Mouse (Mus musculus): ENCODE data around the gene Hsd17b7.

- TF ChIP-seq CTCF (IDR thresholded peaks at IDR 0.05; ENCODE audit: control insufficient read depth, insufficient read depth, insufficient read length) (no peak), MAX (IDR thresholded peaks at IDR 0.05) (no peak), MYOD1 (IDR thresholded peaks at IDR 0.05; ENCODE audit: control insufficient read depth, insufficient read length, low read depth) (no peak), CEBPB (IDR thresholded peaks at IDR 0.05; ENCODE audit: low read depth) (no peak), USF1 (IDR thresholded peaks at IDR 0.05; ENCODE audit: low read depth) (no peak), FOSL1 (IDR thresholded peaks at IDR 0.05; ENCODE audit: insufficient read depth, low read length, poor library complexity, severe bottlenecking) (no peak), MYOG (IDR thresholded peaks at IDR 0.05; ENCODE audit: control insufficient read depth, extremely low read depth, insufficient read length) (no peak)
Observed at GRCm38 (mm10) chr1:170014784-170015183, 45.7 kb upstream of the Hsd17b7 start.

Measured in C2C12 (cell line).